Mouse (Mus musculus): ENCODE results near the gene Entpd3.

The Entpd3 gene

GRCm38 (mm10) chr9:120539662-120540251 lies at the start of gene Entpd3:
TSS of gene Entpd3 (plus strand) at chr9:120539818.
- DNase-seq (ENCODE audit: low spot score) = no peak

- DNase-seq (ENCODE audit: low spot score) = no peak
These were observed 48.1 kb upstream of the Entpd3 start for GRCm38 (mm10) chr9:120491509-120491908.

- DNase-seq (ENCODE audit: low spot score) = peak; percentile 15
These were observed 47.6 kb upstream of the Entpd3 start, which contains the start of gene Eif1b for GRCm38 (mm10) chr9:120492010-120492399. TSS of gene Eif1b (plus strand) at chr9:120492232.

GRCm38 (mm10) chr9:120492400-120493351 lies 46.9 kb upstream of the Entpd3 start:
- peak; percentile 74 for DNase-seq (ENCODE audit: low spot score)

GRCm38 (mm10) chr9:120493781-120494180 lies 45.8 kb upstream of the Entpd3 start:
- DNase-seq (ENCODE audit: low spot score) = no peak

- DNase-seq (ENCODE audit: low spot score) = peak; percentile 57
These were observed 42.9 kb upstream of the Entpd3 start for GRCm38 (mm10) chr9:120496691-120497090.

- no peak for DNase-seq (ENCODE audit: low spot score)
These were observed 41.6 kb upstream of the Entpd3 start for GRCm38 (mm10) chr9:120497983-120498382.

- DNase-seq (ENCODE audit: low spot score) = no peak
These were observed 38.3 kb upstream of the Entpd3 start for GRCm38 (mm10) chr9:120501191-120501902.

- DNase-seq (ENCODE audit: low spot score) = peak; percentile 67
These were observed 37.6 kb upstream of the Entpd3 start for GRCm38 (mm10) chr9:120502013-120502412.

GRCm38 (mm10) chr9:120504423-120504822 lies 35.2 kb upstream of the Entpd3 start:
- no peak for DNase-seq (ENCODE audit: low spot score)

- peak; percentile 43 for DNase-seq (ENCODE audit: low spot score)
These were observed 27.8 kb upstream of the Entpd3 start for GRCm38 (mm10) chr9:120511781-120512180.

- DNase-seq (ENCODE audit: low spot score) = no peak
These were observed 22.9 kb upstream of the Entpd3 start for GRCm38 (mm10) chr9:120516720-120517119.

GRCm38 (mm10) chr9:120518946-120519345 lies 20.7 kb upstream of the Entpd3 start:
- no peak for DNase-seq (ENCODE audit: low spot score)

GRCm38 (mm10) chr9:120519469-120520125 lies 20.0 kb upstream of the Entpd3 start:
- DNase-seq (ENCODE audit: low spot score) = no peak

GRCm38 (mm10) chr9:120521161-120521560 lies 18.5 kb upstream of the Entpd3 start:
- DNase-seq (ENCODE audit: low spot score) = no peak

GRCm38 (mm10) chr9:120527270-120527669 lies 12.3 kb upstream of the Entpd3 start:
- no peak for DNase-seq (ENCODE audit: low spot score)

GRCm38 (mm10) chr9:120527919-120528318 lies 11.7 kb upstream of the Entpd3 start:
- no peak for DNase-seq (ENCODE audit: low spot score)

- no peak for DNase-seq (ENCODE audit: low spot score)
These were observed 10.7 kb upstream of the Entpd3 start for GRCm38 (mm10) chr9:120528815-120529510.

GRCm38 (mm10) chr9:120530471-120530870 lies 9.1 kb upstream of the Entpd3 start:
- no peak for DNase-seq (ENCODE audit: low spot score)

- DNase-seq (ENCODE audit: low spot score) = no peak
These were observed 7.6 kb upstream of the Entpd3 start for GRCm38 (mm10) chr9:120532062-120532461.

GRCm38 (mm10) chr9:120532691-120533090 lies 6.9 kb upstream of the Entpd3 start:
- no peak for DNase-seq (ENCODE audit: low spot score)

Measured in urinary bladder, postnatal 25 days (tissue).